In the genomic region with DNA sequence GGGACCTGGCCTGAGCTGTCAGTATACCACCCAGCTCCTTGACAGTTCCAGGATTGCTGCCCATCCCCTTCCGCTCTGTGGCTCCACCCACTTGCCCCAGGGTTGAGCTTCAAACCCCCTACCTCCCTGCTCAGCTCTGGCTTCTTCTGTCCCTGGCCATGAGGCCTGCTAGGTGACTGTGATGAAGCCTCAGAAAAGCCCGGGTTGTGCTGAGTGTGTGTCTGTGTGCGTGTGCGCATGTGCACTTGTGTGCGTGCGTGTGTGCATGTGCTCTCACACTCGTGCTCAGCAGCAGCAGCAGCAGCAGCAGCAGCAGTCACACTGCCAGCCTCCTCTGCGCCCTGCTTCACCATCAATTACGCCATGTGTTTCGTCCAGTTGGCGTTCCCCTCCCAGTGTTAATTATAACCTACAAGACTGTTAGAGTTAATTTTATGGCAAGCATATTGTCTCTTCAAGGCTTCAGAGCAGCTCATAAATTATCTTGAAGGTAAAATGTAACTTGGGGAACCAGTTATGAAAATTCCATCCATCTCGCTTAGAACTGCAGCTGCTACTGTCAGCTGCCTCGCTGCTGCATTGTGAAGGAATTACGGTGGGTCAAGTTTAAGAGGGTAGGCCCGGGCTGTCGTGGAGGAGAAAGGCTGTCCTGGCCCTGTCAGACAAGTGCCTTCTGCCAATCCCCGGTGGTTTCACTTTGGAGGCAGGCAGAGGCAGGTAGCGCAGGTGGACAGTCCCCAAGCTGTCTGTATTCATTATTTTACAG, we compare ENCODE assay signal across 10 mouse cellular contexts.
A peak's percentile ranks its signal among the peaks of the same experiment; 100 is the strongest.
DNase-seq lines count a peak whose midpoint lies in the region; ATAC-seq and TF ChIP-seq lines count a peak whose summit lies in the region.
"Had no signal": no experiment of that assay in that cellular context is flagged by ENCODE, and none has a peak within 500 bp of the region (broad histone marks: within the 10 kb centered on the region; RNA-seq: fewer than 3 reads in every experiment).

No protein-coding gene starts in this region.

- TF ChIP-seq CTCF in forebrain, postnatal 0 days (IDR thresholded peaks at IDR 0.05; ENCODE audit: low read depth): no peak
- TF ChIP-seq CTCF in stomach, postnatal 0 days (IDR thresholded peaks at IDR 0.05; ENCODE audit: low read depth): no peak

- no peak for TF ChIP-seq POLR2A in limb, embryonic 14.5 days (IDR thresholded peaks at IDR 0.05; ENCODE audit: borderline replicate concordance, extremely low read depth, insufficient read depth, insufficient read length)

- 71% methylated on average over 18 of the region's 18 CpGs for WGBS in forebrain, postnatal 0 days
- 78% methylated on average over 18 of the region's 18 CpGs for WGBS in forebrain, embryonic 12.5 days
- 35% methylated on average over 18 of the region's 18 CpGs for WGBS in neural tube, embryonic 15.5 days
- WGBS in limb, embryonic 14.5 days: 31% methylated on average over 18 of the region's 18 CpGs
- WGBS in stomach, postnatal 0 days: 66% methylated on average over 18 of the region's 18 CpGs

- H3K9ac ChIP-seq in forebrain, postnatal 0 days: no peak overlapping the region
- no peak overlapping the region for H3K9ac ChIP-seq in forebrain, embryonic 12.5 days
- H3K9ac ChIP-seq in neural tube, embryonic 15.5 days (replicated peaks): no peak overlapping the region
- H3K9ac ChIP-seq in limb, embryonic 14.5 days (ENCODE audit: low read depth, low read length, severe bottlenecking): no peak overlapping the region
- H3K9ac ChIP-seq in stomach, postnatal 0 days (ENCODE audit: low read length): no peak overlapping the region
- H3K9ac ChIP-seq: liver, embryonic 13.5 days had no signal

- DNase-seq in forebrain, postnatal 0 days: no peak
- peak; percentile 38 for DNase-seq in neural tube, embryonic 10.5 days (ENCODE audit: extremely low spot score, low spot score)
- DNase-seq in limb, embryonic 14.5 days (ENCODE audit: low spot score): peak; percentile 37
- DNase-seq in stomach, postnatal 0 days (ENCODE audit: low spot score): no peak
- DNase-seq in cerebellum, adult 18-20 months: no peak
- DNase-seq in natural killer cell, adult 2 months (ENCODE audit: low spot score in 2 of 2): no peak

- H3K36me3 ChIP-seq in forebrain, postnatal 0 days (ENCODE audit: insufficient read depth): no peaks in the 10 kb centered on the region
- no peaks in the 10 kb centered on the region for H3K36me3 ChIP-seq in forebrain, embryonic 12.5 days (replicated peaks)
- no peaks in the 10 kb centered on the region for H3K36me3 ChIP-seq in neural tube, embryonic 15.5 days
- H3K36me3 ChIP-seq in limb, embryonic 14.5 days (ENCODE audit: control insufficient read depth, insufficient read depth, low read length): no peaks in the 10 kb centered on the region; the same call in 1 of the 2 replicates
- H3K36me3 ChIP-seq in stomach, postnatal 0 days (ENCODE audit: control insufficient read depth, insufficient read depth, low read length): no peaks in the 10 kb centered on the region
- H3K36me3 ChIP-seq: liver, embryonic 13.5 days had no signal

- no peaks in the 10 kb centered on the region for H3K9me3 ChIP-seq in forebrain, postnatal 0 days (ENCODE audit: low read length)
- no peaks in the 10 kb centered on the region for H3K9me3 ChIP-seq in forebrain, embryonic 12.5 days
- H3K9me3 ChIP-seq in neural tube, embryonic 15.5 days (replicated peaks): no peaks in the 10 kb centered on the region
- no peaks in the 10 kb centered on the region for H3K9me3 ChIP-seq in limb, embryonic 14.5 days (ENCODE audit: control insufficient read depth, low read length)
- no peaks in the 10 kb centered on the region for H3K9me3 ChIP-seq in stomach, postnatal 0 days (ENCODE audit: control insufficient read depth, low read length)
- H3K9me3 ChIP-seq: liver, embryonic 13.5 days had no signal

- TF ChIP-seq EP300 in stomach, postnatal 0 days (optimal IDR thresholded peaks at IDR 0.05): no peak

- H3K4me3 ChIP-seq in forebrain, postnatal 0 days (ENCODE audit: low read depth, low read length): no peak overlapping the region
- H3K4me3 ChIP-seq in forebrain, embryonic 12.5 days (replicated peaks): no peak overlapping the region
- H3K4me3 ChIP-seq in neural tube, embryonic 15.5 days (replicated peaks): no peak overlapping the region
- no peak overlapping the region for H3K4me3 ChIP-seq in limb, embryonic 14.5 days (replicated peaks; ENCODE audit: low read length)
- no peak overlapping the region for H3K4me3 ChIP-seq in stomach, postnatal 0 days (ENCODE audit: low read depth, low read length)
- H3K4me3 ChIP-seq: liver, embryonic 13.5 days had no signal

- no peak overlapping the region for H3K27ac ChIP-seq in forebrain, postnatal 0 days (ENCODE audit: low read depth, low read length)
- H3K27ac ChIP-seq in forebrain, embryonic 12.5 days: no peak overlapping the region
- H3K27ac ChIP-seq in neural tube, embryonic 15.5 days (replicated peaks): no peak overlapping the region
- no peak overlapping the region for H3K27ac ChIP-seq in limb, embryonic 14.5 days (replicated peaks; ENCODE audit: low read depth, low read length)
- H3K27ac ChIP-seq in stomach, postnatal 0 days (replicated peaks): peak overlapping the region; percentile 31; the same call in 1 of the 2 replicates
- H3K27ac ChIP-seq: liver, embryonic 13.5 days had no signal

- no peaks in the 10 kb centered on the region for H3K27me3 ChIP-seq in forebrain, postnatal 0 days (ENCODE audit: insufficient read depth, low read length)
- peaks cover 74% of the 10 kb centered on the region for H3K27me3 ChIP-seq in forebrain, embryonic 12.5 days
- H3K27me3 ChIP-seq in neural tube, embryonic 15.5 days (replicated peaks): peaks cover 47% of the 10 kb centered on the region
- H3K27me3 ChIP-seq in limb, embryonic 14.5 days (ENCODE audit: control insufficient read depth, insufficient read depth, low read length): peaks cover 16% of the 10 kb centered on the region; the same call in 1 of the 2 replicates
- no peaks in the 10 kb centered on the region for H3K27me3 ChIP-seq in stomach, postnatal 0 days (ENCODE audit: control insufficient read depth, insufficient read depth, low read length)
- H3K27me3 ChIP-seq: liver, embryonic 13.5 days had no signal

- ATAC-seq in forebrain, postnatal 0 days: peak; percentile 27; the same call in 1 of the 2 replicates
- ATAC-seq in forebrain, embryonic 12.5 days (ENCODE audit: low FRiP score): no peak
- no peak for ATAC-seq in neural tube, embryonic 15.5 days (ENCODE audit: low FRiP score)
- ATAC-seq in limb, embryonic 14.5 days (ENCODE audit: low FRiP score, low read depth): peak; percentile 45
- ATAC-seq in stomach, postnatal 0 days (ENCODE audit: low FRiP score, low TSS enrichment): no peak

- H3K4me2 ChIP-seq in forebrain, postnatal 0 days (ENCODE audit: low read depth): no peak overlapping the region
- H3K4me2 ChIP-seq in forebrain, embryonic 12.5 days: no peak overlapping the region
- H3K4me2 ChIP-seq in neural tube, embryonic 15.5 days: no peak overlapping the region
- H3K4me2 ChIP-seq in limb, embryonic 14.5 days (replicated peaks; ENCODE audit: low read depth, low read length, severe bottlenecking): no peak overlapping the region
- no peak overlapping the region for H3K4me2 ChIP-seq in stomach, postnatal 0 days (replicated peaks; ENCODE audit: low read depth)
- H3K4me2 ChIP-seq: heart, embryonic 11.5 days; liver, embryonic 13.5 days had no signal

- H3K4me1 ChIP-seq in forebrain, postnatal 0 days (ENCODE audit: insufficient read depth): peaks cover 8% of the 10 kb centered on the region
- peaks cover 34% of the 10 kb centered on the region for H3K4me1 ChIP-seq in forebrain, embryonic 12.5 days
- H3K4me1 ChIP-seq in neural tube, embryonic 15.5 days: peaks cover 30% of the 10 kb centered on the region
- H3K4me1 ChIP-seq in limb, embryonic 14.5 days (ENCODE audit: control insufficient read depth, insufficient read depth, low read length): peaks cover 21% of the 10 kb centered on the region
- no peaks in the 10 kb centered on the region for H3K4me1 ChIP-seq in stomach, postnatal 0 days (replicated peaks; ENCODE audit: control insufficient read depth, insufficient read depth)

Comparison
In these comparisons a context has a peak if more than half of its experiments do, and no peak if none do; other contexts are left out.
1. ATAC-seq: peak in forebrain, postnatal 0 days (single experiment) and limb, embryonic 14.5 days (single experiment); none in forebrain, embryonic 12.5 days (single experiment), neural tube, embryonic 15.5 days (single experiment) and stomach, postnatal 0 days (single experiment).
2. DNase-seq: peak in neural tube, embryonic 10.5 days (single experiment) and limb, embryonic 14.5 days (single experiment); none in forebrain, postnatal 0 days (single experiment), stomach, postnatal 0 days (single experiment), cerebellum, adult 18-20 months (0 of 2) and natural killer cell, adult 2 months (0 of 2).